Mouse (Mus musculus): ENCODE measurements at regions not wholly inside any gene's neighbourhood (a gene's known extent, or its start where the extent isn't known, plus 50 kb on each side); places are given as distances from the start of the nearest gene placed in this dataset.
A peak's percentile ranks its signal among the peaks of the same experiment; 100 is the strongest.

GRCm38 (mm10) chr8:90149903-90150302 is 198.2 kb downstream of the Tox3 start:
- Histone ChIP-seq H3K4me3 (replicated peaks; ENCODE audit: low read length) (no peak overlapping the region), H3K4me1 (ENCODE audit: control insufficient read depth, insufficient read depth, low read length) (peaks cover 9% of the 10 kb centered on the region; the same call in 1 of the 2 replicates), H3K9ac (ENCODE audit: low read depth, low read length, severe bottlenecking) (no peak overlapping the region), H3K4me2 (replicated peaks; ENCODE audit: low read depth, low read length, severe bottlenecking) (no peak overlapping the region), H3K9me3 (ENCODE audit: control insufficient read depth, low read length) (no peaks in the 10 kb centered on the region), H3K36me3 (ENCODE audit: control insufficient read depth, insufficient read depth, low read length) (no peaks in the 10 kb centered on the region), H3K27me3 (ENCODE audit: control insufficient read depth, insufficient read depth, low read length) (no peaks in the 10 kb centered on the region), H3K27ac (replicated peaks; ENCODE audit: low read depth, low read length) (0 out of 2 replicates have a peak overlapping the region, but pooled peaks have one; percentile 38)
- no peak for ATAC-seq (ENCODE audit: low FRiP score, low read depth)
- WGBS, result 71% methylated on average over 6 of the region's 6 CpGs
- TF ChIP-seq POLR2A (IDR thresholded peaks at IDR 0.05; ENCODE audit: borderline replicate concordance, extremely low read depth, insufficient read depth, insufficient read length), result no peak
- DNase-seq (ENCODE audit: low spot score), result no peak

GRCm38 (mm10) chr8:90134626-90135025 is 213.5 kb downstream of the Tox3 start:
- no peak overlapping the region for H3K4me3 ChIP-seq (replicated peaks; ENCODE audit: low read length)
- 76% methylated on average over 5 of the region's 5 CpGs for WGBS
- H3K9ac ChIP-seq (ENCODE audit: low read depth, low read length, severe bottlenecking), result no peak overlapping the region
- H3K4me1 ChIP-seq (ENCODE audit: control insufficient read depth, insufficient read depth, low read length), result peaks cover 2% of the 10 kb centered on the region; the same call in 1 of the 2 replicates
- H3K4me2 ChIP-seq (replicated peaks; ENCODE audit: low read depth, low read length, severe bottlenecking), result no peak overlapping the region
- no peaks in the 10 kb centered on the region for H3K9me3 ChIP-seq (ENCODE audit: control insufficient read depth, low read length)
- H3K27me3 ChIP-seq (ENCODE audit: control insufficient read depth, insufficient read depth, low read length), result no peaks in the 10 kb centered on the region
- ATAC-seq (ENCODE audit: low FRiP score, low read depth), result no peak
- no peak for TF ChIP-seq POLR2A (IDR thresholded peaks at IDR 0.05; ENCODE audit: borderline replicate concordance, extremely low read depth, insufficient read depth, insufficient read length)
- no peaks in the 10 kb centered on the region for H3K36me3 ChIP-seq (ENCODE audit: control insufficient read depth, insufficient read depth, low read length)
- H3K27ac ChIP-seq (replicated peaks; ENCODE audit: low read depth, low read length), result no peak overlapping the region
- no peak for DNase-seq (ENCODE audit: low spot score)

GRCm38 (mm10) chr8:90130704-90131267 is 217.4 kb downstream of the Tox3 start:
- Histone ChIP-seq H3K4me2 (replicated peaks; ENCODE audit: low read depth, low read length, severe bottlenecking) (no peak overlapping the region), H3K27ac (replicated peaks; ENCODE audit: low read depth, low read length) (no peak overlapping the region), H3K27me3 (ENCODE audit: control insufficient read depth, insufficient read depth, low read length) (no peaks in the 10 kb centered on the region), H3K9ac (ENCODE audit: low read depth, low read length, severe bottlenecking) (no peak overlapping the region), H3K4me1 (ENCODE audit: control insufficient read depth, insufficient read depth, low read length) (peaks cover 2% of the 10 kb centered on the region; the same call in 1 of the 2 replicates), H3K9me3 (ENCODE audit: control insufficient read depth, low read length) (no peaks in the 10 kb centered on the region), H3K4me3 (replicated peaks; ENCODE audit: low read length) (no peak overlapping the region), H3K36me3 (ENCODE audit: control insufficient read depth, insufficient read depth, low read length) (no peaks in the 10 kb centered on the region)
- ATAC-seq (ENCODE audit: low FRiP score, low read depth) (peak; percentile 78), DNase-seq (ENCODE audit: low spot score) (peak; percentile 82)
- TF ChIP-seq POLR2A (IDR thresholded peaks at IDR 0.05; ENCODE audit: borderline replicate concordance, extremely low read depth, insufficient read depth, insufficient read length), result no peak
- WGBS, result 55% methylated on average over 5 of the region's 5 CpGs

GRCm38 (mm10) chr8:90125426-90125825 is 222.7 kb downstream of the Tox3 start:
- Histone ChIP-seq H3K4me1 (ENCODE audit: control insufficient read depth, insufficient read depth, low read length) (no peaks in the 10 kb centered on the region), H3K4me3 (replicated peaks; ENCODE audit: low read length) (no peak overlapping the region), H3K4me2 (replicated peaks; ENCODE audit: low read depth, low read length, severe bottlenecking) (no peak overlapping the region), H3K9ac (ENCODE audit: low read depth, low read length, severe bottlenecking) (no peak overlapping the region), H3K9me3 (ENCODE audit: control insufficient read depth, low read length) (no peaks in the 10 kb centered on the region), H3K27ac (replicated peaks; ENCODE audit: low read depth, low read length) (no peak overlapping the region), H3K36me3 (ENCODE audit: control insufficient read depth, insufficient read depth, low read length) (no peaks in the 10 kb centered on the region), H3K27me3 (ENCODE audit: control insufficient read depth, insufficient read depth, low read length) (no peaks in the 10 kb centered on the region)
- TF ChIP-seq POLR2A (IDR thresholded peaks at IDR 0.05; ENCODE audit: borderline replicate concordance, extremely low read depth, insufficient read depth, insufficient read length), result no peak
- ATAC-seq (ENCODE audit: low FRiP score, low read depth) (no peak), DNase-seq (ENCODE audit: low spot score) (no peak)
- 86% methylated on average over 1 of the region's 1 CpGs for WGBS

- H3K27ac ChIP-seq (replicated peaks; ENCODE audit: low read depth, low read length), result no peak overlapping the region
These were observed 225.0 kb downstream of the Tox3 start for GRCm38 (mm10) chr8:90123101-90123500.

More at GRCm38 (mm10) chr8:90123101-90123500, 225.0 kb downstream of the Tox3 start:
- no peak for DNase-seq (ENCODE audit: low spot score)
- Histone ChIP-seq H3K36me3 (ENCODE audit: control insufficient read depth, insufficient read depth, low read length) (no peaks in the 10 kb centered on the region), H3K27me3 (ENCODE audit: control insufficient read depth, insufficient read depth, low read length) (no peaks in the 10 kb centered on the region), H3K4me2 (replicated peaks; ENCODE audit: low read depth, low read length, severe bottlenecking) (no peak overlapping the region), H3K9ac (ENCODE audit: low read depth, low read length, severe bottlenecking) (no peak overlapping the region), H3K4me3 (replicated peaks; ENCODE audit: low read length) (no peak overlapping the region), H3K4me1 (ENCODE audit: control insufficient read depth, insufficient read depth, low read length) (no peaks in the 10 kb centered on the region), H3K9me3 (ENCODE audit: control insufficient read depth, low read length) (no peaks in the 10 kb centered on the region)
- TF ChIP-seq POLR2A (IDR thresholded peaks at IDR 0.05; ENCODE audit: borderline replicate concordance, extremely low read depth, insufficient read depth, insufficient read length), result no peak
- no peak for ATAC-seq (ENCODE audit: low FRiP score, low read depth)
